Mouse (Mus musculus): ENCODE measurements around the gene Klhl3. TPM values are rescaled to one million over a fixed set of nuclear protein-coding genes. Genes with fewer than 3 reads are reported as not detected.

The Klhl3 gene
- polyA plus RNA-seq, 1 experiment from 2014 or later, result 0.35 TPM

DNA sequence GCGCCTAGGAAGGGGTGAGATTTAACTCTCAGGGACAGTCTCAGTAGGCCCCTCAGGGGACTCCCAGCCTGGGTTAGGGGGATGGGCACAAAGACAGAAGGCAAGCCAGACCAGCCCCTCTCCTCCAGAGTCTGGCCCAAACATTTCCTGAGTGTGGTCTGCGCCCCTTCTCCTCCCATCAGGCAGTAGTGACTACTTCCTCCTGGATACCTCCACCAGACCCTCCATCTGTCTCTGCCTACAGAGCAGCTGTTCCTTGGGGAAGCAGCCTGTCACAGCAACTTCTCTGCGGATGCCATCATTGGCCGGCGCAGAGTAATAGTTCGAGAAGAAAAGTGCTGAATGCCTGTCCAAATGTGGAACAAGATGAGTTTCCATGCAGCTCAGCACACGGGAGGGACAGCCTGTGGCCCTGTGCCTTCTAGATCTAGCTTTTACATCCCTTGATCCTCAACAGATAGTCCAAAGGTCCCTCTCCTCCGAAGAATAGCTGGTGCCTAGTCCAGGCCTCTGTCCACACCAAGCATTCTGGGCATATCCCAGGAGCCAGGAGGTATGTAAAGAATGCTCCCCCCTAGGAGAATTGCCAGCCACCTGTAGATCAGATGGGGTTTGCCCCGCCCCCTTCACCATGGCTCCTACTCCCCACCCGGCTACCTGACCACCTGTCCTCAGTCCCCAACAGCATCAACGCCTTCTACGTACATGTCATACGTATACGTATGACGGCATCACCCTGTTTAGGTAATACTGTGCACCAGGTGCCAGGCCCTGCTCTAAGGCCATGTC is 44.8 kb downstream of the Klhl3 start:
- ChIA-PET CTCF (no interaction called here), POLR2A (no interaction called here)
- DNase-seq (ENCODE audit: low read depth, low spot score) (no peak), ATAC-seq (no peak)
- in situ Hi-C loops (cut with MboI; ENCODE audit: low pct_unique_long_range_greater_than_20kb), result no loop called here
- no peak for TF ChIP-seq CTCF (IDR thresholded peaks at IDR 0.05)
- no peaks in the 10 kb centered on the region for H3K27me3 ChIP-seq

DNA sequence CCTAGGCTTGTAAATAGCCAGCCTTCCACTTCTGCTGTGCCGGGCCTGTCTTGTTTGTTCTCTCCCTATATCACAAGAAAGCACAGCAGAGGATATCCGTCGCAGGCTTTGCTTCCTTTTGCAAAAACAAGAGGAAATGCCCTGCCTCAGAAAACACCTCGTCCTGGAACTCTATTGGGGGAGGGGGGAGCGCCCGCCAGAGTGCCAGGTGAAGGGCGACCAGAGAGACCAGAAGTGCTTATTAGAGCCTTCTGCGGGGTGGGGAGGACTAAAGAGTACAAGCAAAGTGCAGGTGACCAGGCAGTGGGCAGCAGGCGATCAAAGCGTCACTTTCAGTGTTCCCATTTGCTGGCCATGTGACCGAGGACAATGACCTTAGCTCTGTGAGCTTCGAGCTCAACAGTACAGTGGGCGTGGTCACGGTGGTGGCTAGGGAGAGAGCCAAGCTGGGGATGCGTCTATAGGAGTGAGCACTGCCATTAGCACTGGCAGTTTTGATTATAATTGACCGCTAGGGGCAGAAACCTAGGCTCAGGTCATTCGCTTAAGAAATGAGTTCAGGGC is 45.8 kb downstream of the Klhl3 start:
- ChIA-PET CTCF (no interaction called here), POLR2A (no interaction called here)
- DNase-seq (ENCODE audit: low read depth, low spot score), result no peak
- no peak for TF ChIP-seq CTCF (IDR thresholded peaks at IDR 0.05)
- ATAC-seq, result no peak
- no peaks in the 10 kb centered on the region for H3K27me3 ChIP-seq
- in situ Hi-C loops (cut with MboI; ENCODE audit: low pct_unique_long_range_greater_than_20kb), result no loop called here

DNA sequence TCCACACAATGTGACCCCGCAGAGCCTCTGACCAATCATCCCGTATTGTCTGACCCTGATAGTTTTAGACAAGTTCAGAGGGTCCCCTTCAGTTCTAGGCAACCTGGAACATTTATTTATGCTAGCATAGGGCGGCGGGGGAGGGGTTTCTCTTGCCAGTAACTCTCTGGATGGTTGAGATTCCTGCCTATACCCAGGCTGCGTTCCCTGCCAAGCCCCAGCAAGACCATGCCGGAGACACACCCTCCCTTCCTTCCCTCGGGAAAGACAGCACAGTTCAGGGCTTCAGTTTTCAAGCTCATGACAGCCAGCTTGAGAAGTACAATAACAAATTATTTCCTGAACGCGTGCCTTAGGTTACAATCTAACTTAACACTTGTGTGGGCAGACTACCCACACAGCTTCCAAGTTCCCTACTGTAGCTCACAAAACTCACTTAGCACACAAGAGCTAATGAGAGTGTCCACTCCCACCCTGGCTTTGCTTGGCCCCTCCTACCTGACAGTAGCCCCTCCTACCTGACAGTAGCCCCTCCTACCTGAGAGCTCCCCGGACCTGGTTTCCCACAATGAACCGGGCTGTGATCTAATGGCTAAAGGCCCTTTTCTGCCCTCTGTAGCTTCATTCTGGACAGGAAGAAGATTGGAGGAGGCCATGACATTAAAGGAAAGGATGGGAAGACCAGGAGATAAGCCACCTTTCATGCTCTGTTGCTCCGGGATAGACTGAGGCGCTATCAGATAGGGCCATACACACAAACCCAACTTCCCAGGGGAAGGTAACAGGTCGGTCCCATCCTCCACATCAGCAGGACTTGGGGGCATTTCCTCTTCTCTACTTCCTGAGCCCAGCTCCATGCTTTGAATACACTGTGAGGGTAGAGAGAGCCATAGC is 46.6 kb downstream of the Klhl3 start:
- POLR2A ChIA-PET, result interaction anchor here (0.6 kb wide), 2 partner anchors 31 to 58 kb away, joined by 3 read pairs; no protein-coding TSS in a partner anchor
- H3K27me3 ChIP-seq, result no peaks in the 10 kb centered on the region
- in situ Hi-C loops (cut with MboI; ENCODE audit: low pct_unique_long_range_greater_than_20kb), result no loop called here
- no peak for TF ChIP-seq CTCF (IDR thresholded peaks at IDR 0.05)
- ATAC-seq (no peak), DNase-seq (ENCODE audit: low read depth, low spot score) (no peak)
- CTCF ChIA-PET, result interaction anchor here (1.6 kb wide), 1 partner anchor 34 kb away, joined by 3 read pairs; no protein-coding TSS in a partner anchor

DNA sequence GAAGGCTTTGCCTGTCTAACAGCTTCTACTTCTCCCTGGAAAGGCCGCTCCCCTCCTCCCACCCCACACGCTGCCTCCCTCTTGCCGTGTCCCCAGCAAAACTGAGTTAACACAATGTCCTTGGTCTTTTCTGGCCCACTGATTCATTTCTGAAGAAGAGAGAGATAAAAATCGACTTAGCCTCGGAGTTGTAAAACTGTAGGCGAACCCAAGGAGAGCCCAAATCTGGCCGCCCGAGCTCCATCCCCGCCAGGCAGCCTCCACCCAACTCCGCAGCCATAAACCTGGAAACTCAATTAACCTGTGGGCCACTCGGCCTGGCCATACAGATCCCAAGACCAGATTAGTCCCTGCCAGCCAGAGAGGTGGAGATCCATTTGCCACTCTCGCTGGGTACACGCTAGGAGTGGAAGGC is 47.3 kb downstream of the Klhl3 start:
- ChIA-PET CTCF (interaction anchor here (1.6 kb wide), 1 partner anchor 33 kb away, joined by 3 read pairs; no protein-coding TSS in a partner anchor), POLR2A (interaction anchor here (0.7 kb wide), 1 partner anchor 10 kb away, joined by 4 read pairs; no protein-coding TSS in a partner anchor)
- ATAC-seq (no peak), DNase-seq (ENCODE audit: low read depth, low spot score) (no peak)
- no peaks in the 10 kb centered on the region for H3K27me3 ChIP-seq
- TF ChIP-seq CTCF (IDR thresholded peaks at IDR 0.05), result no peak
- in situ Hi-C loops (cut with MboI; ENCODE audit: low pct_unique_long_range_greater_than_20kb), result no loop called here

DNA sequence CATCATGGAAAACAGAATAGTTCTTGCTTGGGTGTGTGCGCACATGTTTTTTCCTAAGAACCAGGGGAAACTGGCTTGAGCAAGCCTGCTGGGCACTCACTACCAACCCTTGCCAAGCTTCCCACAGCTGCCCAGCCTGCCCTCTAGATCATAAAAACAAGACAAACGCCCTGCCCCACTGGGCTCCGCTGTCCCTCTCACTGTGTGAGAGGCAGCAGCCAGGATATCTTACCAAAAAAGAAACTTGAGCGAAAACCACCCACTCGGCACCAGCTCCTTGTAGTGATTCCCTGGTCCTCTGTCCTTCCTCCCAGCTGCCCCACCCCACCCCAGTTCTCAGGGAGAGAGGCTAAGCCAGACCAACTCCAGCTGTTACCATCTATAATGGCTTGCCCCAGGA is 48.1 kb downstream of the Klhl3 start:
- H3K27me3 ChIP-seq, result no peaks in the 10 kb centered on the region
- CTCF ChIA-PET, result interaction anchor here (1.6 kb wide), 1 partner anchor 33 kb away, joined by 3 read pairs; no protein-coding TSS in a partner anchor
- in situ Hi-C loops (cut with MboI; ENCODE audit: low pct_unique_long_range_greater_than_20kb), result no loop called here
- POLR2A ChIA-PET, result interaction anchor here (0.7 kb wide), 1 partner anchor 10 kb away, joined by 4 read pairs; no protein-coding TSS in a partner anchor
- TF ChIP-seq CTCF (IDR thresholded peaks at IDR 0.05), result no peak
- DNase-seq (ENCODE audit: low read depth, low spot score) (no peak), ATAC-seq (no peak)

DNA sequence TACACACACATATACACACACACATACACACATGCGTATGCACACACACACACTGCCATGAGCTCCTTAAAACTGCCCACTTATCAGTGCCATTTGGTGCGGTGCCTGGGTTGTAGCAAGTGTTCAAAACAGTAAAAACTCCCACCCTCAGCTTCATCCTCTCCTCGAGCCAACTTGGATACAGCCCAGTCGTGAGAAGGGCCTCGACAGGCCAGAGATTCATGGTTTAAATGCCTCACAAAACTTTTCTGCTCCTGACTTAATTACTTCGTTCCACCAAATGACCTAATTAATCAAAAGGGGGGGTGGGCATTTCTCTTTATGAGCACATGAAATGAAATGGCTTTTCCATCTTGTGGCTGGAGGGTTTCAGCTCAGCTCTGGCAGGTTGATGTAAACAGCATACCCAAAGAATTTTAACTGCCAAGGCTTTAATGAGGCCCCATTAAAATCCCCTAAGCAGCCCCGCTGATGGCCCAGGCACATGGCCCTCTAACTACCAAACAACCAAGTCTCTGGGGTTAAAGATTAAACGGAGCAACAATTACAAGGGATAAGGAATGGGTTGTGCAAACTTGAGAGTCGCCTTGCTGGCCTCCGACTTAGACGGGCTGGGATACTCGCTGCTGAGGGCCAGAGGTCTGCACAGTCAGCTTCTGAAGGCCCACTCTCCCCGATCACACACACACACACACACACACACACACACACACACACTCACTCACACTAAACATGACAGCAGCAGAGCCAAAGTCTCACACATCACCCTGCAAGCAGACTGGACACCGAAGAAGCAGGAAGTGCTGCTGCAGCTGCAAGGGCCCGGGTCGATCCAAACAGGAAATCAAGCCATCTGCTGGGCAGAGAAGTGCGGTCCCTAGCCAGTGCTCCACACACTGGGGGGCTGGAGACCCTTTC is 55.2 kb downstream of the Klhl3 start:
- H3K27me3 ChIP-seq, result no peaks in the 10 kb centered on the region
- ChIA-PET POLR2A (no interaction called here), CTCF (no interaction called here)
- DNase-seq (ENCODE audit: low read depth, low spot score), result peak; percentile 15
- in situ Hi-C loops (cut with MboI; ENCODE audit: low pct_unique_long_range_greater_than_20kb), result no loop called here
- no peak for TF ChIP-seq CTCF (IDR thresholded peaks at IDR 0.05)
- peak; percentile 26 for ATAC-seq

DNA sequence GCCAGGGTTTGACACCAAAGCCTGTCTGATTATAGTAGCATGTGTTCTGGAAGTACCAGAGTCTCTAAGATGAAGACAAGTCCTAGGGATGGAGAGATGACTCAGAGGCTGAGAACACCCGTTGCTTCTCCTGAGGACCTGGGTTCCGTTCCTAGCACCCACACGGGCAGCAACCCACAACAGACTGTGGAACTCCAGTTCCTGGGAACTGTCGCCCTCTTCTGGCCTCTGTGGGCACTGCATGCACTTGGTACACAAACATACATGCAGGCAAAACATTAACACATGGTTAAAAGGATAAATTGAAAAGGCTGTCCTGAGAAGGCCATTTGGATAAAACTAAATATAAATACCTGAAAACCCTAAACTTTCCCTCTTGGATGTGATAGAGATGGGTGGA is 56.8 kb downstream of the Klhl3 start:
- in situ Hi-C loops (cut with MboI; ENCODE audit: low pct_unique_long_range_greater_than_20kb), result no loop called here
- ChIA-PET POLR2A (no interaction called here), CTCF (no interaction called here)
- H3K27me3 ChIP-seq, result no peaks in the 10 kb centered on the region
- no peak for ATAC-seq
- no peak for TF ChIP-seq CTCF (IDR thresholded peaks at IDR 0.05)
- DNase-seq (ENCODE audit: low read depth, low spot score), result no peak

DNA sequence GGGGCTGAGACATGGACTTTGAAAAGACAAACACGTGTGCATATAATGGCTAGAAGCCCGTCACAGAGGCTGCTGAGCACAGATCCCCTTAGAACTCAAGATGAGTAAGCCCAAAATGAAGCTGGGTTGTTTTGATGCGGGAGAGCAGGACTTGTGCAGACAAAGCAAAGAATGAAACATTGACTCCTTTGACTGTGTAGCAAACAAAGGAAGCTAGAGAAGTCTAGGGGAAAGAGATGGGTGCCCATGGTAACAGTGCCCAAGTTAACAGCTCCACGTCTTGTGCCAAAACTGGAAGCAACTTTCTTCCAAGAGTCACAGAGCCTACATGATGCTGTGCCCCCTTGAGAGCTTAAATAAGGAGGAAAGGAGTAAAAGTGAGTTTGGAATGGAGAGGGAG is 59.8 kb downstream of the Klhl3 start:
- in situ Hi-C loops (cut with MboI; ENCODE audit: low pct_unique_long_range_greater_than_20kb), result no loop called here
- no peak for TF ChIP-seq CTCF (IDR thresholded peaks at IDR 0.05)
- ATAC-seq (no peak), DNase-seq (ENCODE audit: low read depth, low spot score) (no peak)
- ChIA-PET POLR2A (no interaction called here), CTCF (interaction anchor here (1.3 kb wide), 1 partner anchor 18 kb away, joined by 4 read pairs; no protein-coding TSS in a partner anchor)
- no peaks in the 10 kb centered on the region for H3K27me3 ChIP-seq

DNA sequence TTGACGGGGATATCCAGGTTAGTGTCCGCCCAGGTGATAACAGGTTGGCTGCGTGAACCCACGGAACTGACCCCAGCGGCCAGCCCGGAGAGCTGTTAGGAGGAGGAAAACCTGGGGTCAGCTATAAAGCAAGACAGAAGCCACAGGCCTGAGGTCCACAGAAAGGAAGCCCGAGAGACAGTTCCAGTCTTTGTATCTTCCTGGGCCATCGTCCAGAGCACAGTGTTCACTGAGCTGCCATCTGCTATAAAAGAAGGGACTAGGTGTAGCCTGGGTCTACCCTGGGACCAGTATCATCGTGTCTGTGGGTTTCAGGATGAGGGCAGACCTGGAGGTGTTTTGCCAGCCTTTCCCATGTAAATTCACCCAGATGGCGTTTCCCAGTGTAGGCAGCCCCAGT is 61.7 kb downstream of the Klhl3 start:
- ChIA-PET CTCF (interaction anchor here (1.1 kb wide), 1 partner anchor 39 kb away, joined by 3 read pairs; no protein-coding TSS in a partner anchor), POLR2A (interaction anchor here (1.0 kb wide), 1 partner anchor 10 kb away, joined by 3 read pairs; no protein-coding TSS in a partner anchor)
- no peak for TF ChIP-seq CTCF (IDR thresholded peaks at IDR 0.05)
- no peak for ATAC-seq
- no peak for DNase-seq (ENCODE audit: low read depth, low spot score)
- in situ Hi-C loops (cut with MboI; ENCODE audit: low pct_unique_long_range_greater_than_20kb), result no loop called here
- H3K27me3 ChIP-seq, result no peaks in the 10 kb centered on the region
